Mouse (Mus musculus) kidney, adult 2 months (tissue): ENCODE results near the gene Exosc7. TPM values are rescaled to one million over a fixed set of nuclear protein-coding genes. Genes with fewer than 3 reads are reported as not detected.

ENCODE experiments used
- DNase-seq: peaks from one replicate; pipeline ENCODE4 v3.0.0; 2021
- H3K27ac ChIP-seq: fragments of 200-500 bp; 2 replicates; pipeline ENCODE4 v1.5.1; 2012; ENCODE audit warnings: low read depth, low read length, control low read depth, inconsistent platforms; ENCODE audit not compliant: insufficient read depth
- H3K27me3 ChIP-seq: fragments of 200-500 bp; replicated peaks from 2 replicates; pipeline ENCODE4 v1.6.1; 2012; ENCODE audit warnings: mild to moderate bottlenecking, moderate library complexity, low read length, inconsistent platforms; ENCODE audit not compliant: control insufficient read depth, insufficient read depth
- H3K36me3 ChIP-seq: fragments of 200-500 bp; 2 replicates; pipeline ENCODE4 v1.6.1; 2012; ENCODE audit warnings: mild to moderate bottlenecking, moderate library complexity, low read length, inconsistent platforms; ENCODE audit not compliant: control insufficient read depth, insufficient read depth
- H3K4me1 ChIP-seq: fragments of 200-500 bp; 2 replicates; pipeline ENCODE4 v1.6.1; 2011; ENCODE audit warnings: low read length; ENCODE audit not compliant: control insufficient read depth, insufficient read depth
- H3K4me3 ChIP-seq: fragments of 200-500 bp; 2 replicates; pipeline ENCODE4 v1.5.1; 2011; ENCODE audit warnings: mild to moderate bottlenecking, low read depth, low read length, control low read depth; ENCODE audit not compliant: insufficient read depth
- CTCF ChIP-seq: fragments of 200-500 bp; conservative IDR thresholded peaks from 2 replicates; pipeline ENCODE4 v1.5.1; 2011; ENCODE audit warnings: low read depth, mild to moderate bottlenecking, control low read depth, low read length, moderate library complexity, mixed read lengths; ENCODE audit not compliant: insufficient read depth, insufficient read length
- POLR2A ChIP-seq: fragments of 200-500 bp; IDR thresholded peaks from one replicate; pipeline ENCODE4 v1.6.1; 2011; ENCODE audit warnings: low read depth, low read length, control low read depth
- WGBS: fragments of 180-500 bp; shearing (Covaris S2); methylation state at CpG from one replicate; pipeline ENCODE4 v1.1.7; 2018; 5-methylcytosine and 5-hydroxymethylcytosine counted together
- polyA plus RNA-seq: library from polyadenylated mRNA; depleted of rRNA; stranded (reverse); fragments of >200 nt; gene quantifications from 2 replicates; pipeline ENCODE4 v1.2.3, GENCODE M21; 2012

Gene Exosc7
- polyA plus RNA-seq, 1 experiment: 44.3 TPM

DNA sequence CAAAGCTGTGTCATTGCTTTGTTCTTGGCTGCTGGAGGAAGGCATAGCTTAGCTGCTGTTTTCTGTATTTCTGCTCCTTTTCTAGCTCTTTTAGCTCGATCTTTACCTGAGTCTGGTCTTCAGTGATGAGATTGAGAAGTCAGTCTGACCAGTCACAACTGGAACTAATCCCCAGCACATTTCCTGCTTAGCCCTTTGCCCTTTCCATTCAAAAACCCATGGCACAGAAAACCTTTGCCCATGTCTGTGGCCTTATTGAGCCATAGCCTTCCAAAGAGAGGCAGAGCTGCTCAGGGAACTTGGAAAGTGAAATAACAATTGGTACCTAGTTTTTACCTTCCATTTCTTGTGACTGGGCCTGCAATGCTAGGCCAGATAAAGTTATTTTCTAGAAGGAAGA is 2.6 kb downstream of the Exosc7 start:
- Histone ChIP-seq H3K27me3 (no peaks in the 10 kb centered on the region), H3K27ac (no peak overlapping the region), H3K4me1 (peaks cover 9% of the 10 kb centered on the region; the same call in 1 of the 2 replicates), H3K4me3 (no peak overlapping the region), H3K36me3 (no peaks in the 10 kb centered on the region; the same call in 1 of the 2 replicates)
- DNase-seq: peak; percentile 34
- TF ChIP-seq CTCF (no peak), POLR2A (no peak)
- WGBS: 68% methylated on average over 1 of the region's 1 CpGs

DNA sequence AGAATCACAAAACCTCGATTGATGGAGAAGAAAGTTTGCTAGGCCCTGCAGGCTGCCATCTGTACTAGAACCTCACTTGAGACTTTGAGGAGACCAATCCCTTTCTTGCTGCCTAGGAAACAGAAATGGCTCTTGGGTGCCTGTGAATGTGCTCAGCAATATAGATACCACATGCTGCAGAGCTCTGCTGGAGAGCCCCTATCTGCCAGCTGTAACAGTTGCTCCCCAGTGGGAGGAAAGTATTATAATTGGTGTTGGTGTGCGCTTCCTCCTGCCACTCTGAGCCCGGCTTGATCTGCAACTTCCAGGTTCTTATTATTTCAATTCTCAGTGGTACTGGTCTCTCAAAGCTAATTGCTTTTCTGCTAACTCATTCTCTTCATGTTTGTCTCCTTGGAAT is 10.0 kb downstream of the Exosc7 start:
- no peaks in the 10 kb centered on the region for H3K4me1 ChIP-seq
- DNase-seq: no peak
- no peak overlapping the region for H3K4me3 ChIP-seq
- H3K27ac ChIP-seq: no peak overlapping the region
- H3K36me3 ChIP-seq: no peaks in the 10 kb centered on the region; the same call in 1 of the 2 replicates
- no peaks in the 10 kb centered on the region for H3K27me3 ChIP-seq
- WGBS: 90% methylated on average over 3 of the region's 3 CpGs
- TF ChIP-seq CTCF (no peak), POLR2A (no peak)

DNA sequence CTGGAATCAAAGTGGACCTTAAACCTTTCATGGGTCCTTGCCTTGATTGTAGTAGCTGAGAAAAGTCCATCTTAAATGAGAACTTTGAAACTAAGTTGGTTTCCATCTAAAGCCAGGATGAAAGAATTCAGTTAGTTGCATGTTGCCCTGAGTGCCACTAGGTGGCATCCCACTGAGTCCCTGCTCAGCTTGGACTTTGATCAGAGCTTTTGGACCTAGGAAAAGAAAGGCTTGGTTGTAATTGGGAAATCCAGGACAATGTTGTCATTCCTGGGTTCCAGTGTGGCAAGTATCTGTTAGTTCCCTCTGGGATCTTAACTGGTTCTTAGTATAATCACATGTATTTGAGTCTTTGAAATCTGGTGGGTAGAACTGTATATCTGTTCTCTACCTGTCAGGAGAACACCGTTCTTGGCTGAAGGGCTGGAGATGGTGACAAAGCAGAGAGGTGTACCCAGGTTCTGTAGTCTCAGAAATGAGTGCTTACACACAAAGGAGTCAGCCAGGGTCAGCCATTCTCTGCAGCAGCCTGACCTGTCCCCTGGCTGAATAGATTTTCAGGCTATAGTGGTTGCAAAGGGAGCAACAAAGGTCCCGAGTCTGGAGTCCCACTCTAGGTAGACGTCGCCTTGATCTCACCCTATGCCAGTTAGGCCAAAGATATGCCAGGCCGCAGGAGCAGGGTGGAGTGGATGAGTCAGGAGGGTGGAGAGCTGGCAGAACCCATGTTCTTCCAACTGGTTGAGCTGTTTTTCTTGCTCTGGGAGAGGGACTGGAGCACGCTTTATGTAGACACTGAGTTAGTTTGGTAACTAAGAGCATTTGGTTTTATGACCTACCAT is 10.8 kb downstream of the Exosc7 start:
- H3K36me3 ChIP-seq: no peaks in the 10 kb centered on the region; the same call in 1 of the 2 replicates
- peak; percentile 37 for DNase-seq
- no peaks in the 10 kb centered on the region for H3K4me1 ChIP-seq
- no peaks in the 10 kb centered on the region for H3K27me3 ChIP-seq
- no peak overlapping the region for H3K4me3 ChIP-seq
- WGBS: 93% methylated on average over 6 of the region's 6 CpGs
- no peak overlapping the region for H3K27ac ChIP-seq
- TF ChIP-seq POLR2A (no peak), CTCF (peak; percentile 83)

DNA sequence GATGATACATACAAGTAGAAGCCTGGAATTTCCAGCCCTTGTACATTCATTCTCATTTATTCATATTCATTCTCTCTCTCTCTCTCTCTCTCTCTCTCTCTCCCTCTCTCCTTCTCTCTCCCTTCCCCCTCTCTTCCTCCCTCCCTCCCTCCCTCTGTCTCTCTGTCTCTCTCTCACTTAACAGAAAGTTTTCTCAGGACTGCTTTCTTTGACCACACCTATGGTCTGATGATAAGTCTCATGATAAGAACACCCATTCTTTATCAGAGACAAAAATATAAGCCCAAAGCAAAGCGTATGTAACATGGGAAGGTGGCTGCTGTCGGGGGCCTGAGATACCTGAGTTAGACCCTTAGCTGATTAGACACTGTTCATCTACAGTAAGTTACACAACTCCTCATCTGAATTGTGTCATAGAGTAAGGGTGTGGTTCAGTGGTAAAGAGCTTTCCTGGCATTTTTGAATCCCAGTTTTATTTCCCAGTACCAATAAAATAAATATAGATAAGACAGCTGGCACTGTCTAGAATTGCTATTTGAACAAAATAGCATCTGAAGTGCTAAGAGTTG is 11.5 kb downstream of the Exosc7 start:
- H3K4me3 ChIP-seq: no peak overlapping the region
- DNase-seq: no peak
- no peaks in the 10 kb centered on the region for H3K4me1 ChIP-seq
- 99% methylated on average over 2 of the region's 2 CpGs for WGBS
- H3K27ac ChIP-seq: no peak overlapping the region
- TF ChIP-seq POLR2A: no peak
- TF ChIP-seq CTCF: no peak
- H3K36me3 ChIP-seq: no peaks in the 10 kb centered on the region; the same call in 1 of the 2 replicates
- H3K27me3 ChIP-seq: no peaks in the 10 kb centered on the region

DNA sequence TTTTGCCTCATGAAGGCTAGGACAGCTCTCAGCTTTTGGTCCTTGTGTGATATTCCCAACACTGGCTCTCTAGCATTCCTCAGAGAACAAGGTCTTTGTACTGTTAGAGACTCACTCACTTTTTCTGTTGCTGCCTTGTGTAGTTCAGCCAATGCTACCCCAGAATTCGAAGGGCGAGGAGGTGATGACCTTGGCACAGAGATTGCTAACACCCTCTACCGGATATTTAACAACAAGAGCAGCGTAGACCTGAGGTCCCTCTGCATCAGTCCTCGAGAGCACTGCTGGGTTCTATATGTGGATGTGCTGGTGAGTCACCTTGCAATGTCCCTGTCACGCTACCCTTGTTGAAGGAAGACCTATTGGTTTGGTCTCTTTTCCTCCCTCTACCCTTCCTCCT is 14.6 kb downstream of the Exosc7 start:
- 91% methylated on average over 6 of the region's 6 CpGs for WGBS
- Histone ChIP-seq H3K4me1 (no peaks in the 10 kb centered on the region), H3K4me3 (no peak overlapping the region), H3K36me3 (peaks cover 3% of the 10 kb centered on the region), H3K27ac (no peak overlapping the region), H3K27me3 (no peaks in the 10 kb centered on the region)
- TF ChIP-seq POLR2A (no peak), CTCF (no peak)
- DNase-seq: no peak

DNA sequence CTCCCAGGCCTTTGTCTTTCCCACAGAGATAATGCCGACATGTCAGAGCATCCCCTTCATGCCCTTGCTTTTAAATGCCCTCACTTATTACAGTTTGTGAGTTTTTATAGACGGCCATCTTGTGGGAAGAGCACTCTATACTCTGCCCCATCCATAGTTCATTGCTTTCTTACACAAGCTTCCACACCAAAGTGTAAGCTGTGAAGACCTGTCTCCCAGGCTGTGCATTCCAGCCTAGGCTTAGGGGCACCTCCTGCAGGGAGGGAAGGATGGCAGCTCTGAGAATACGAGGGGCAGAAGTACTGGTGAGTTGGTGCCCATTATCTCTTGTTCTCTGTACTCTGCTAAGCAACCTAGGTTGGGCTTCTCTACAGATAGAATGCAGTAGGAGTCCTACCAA is 20.0 kb downstream of the Exosc7 start:
- WGBS: 95% methylated on average over 3 of the region's 3 CpGs

More for the DNA sequence above, 20.0 kb downstream of the Exosc7 start:
- no peak overlapping the region for H3K4me3 ChIP-seq
- H3K27ac ChIP-seq: no peak overlapping the region
- TF ChIP-seq POLR2A (no peak), CTCF (no peak)
- no peak for DNase-seq
- H3K27me3 ChIP-seq: no peaks in the 10 kb centered on the region
- H3K36me3 ChIP-seq: peaks cover 3% of the 10 kb centered on the region
- H3K4me1 ChIP-seq: no peaks in the 10 kb centered on the region
